In the genomic region with DNA sequence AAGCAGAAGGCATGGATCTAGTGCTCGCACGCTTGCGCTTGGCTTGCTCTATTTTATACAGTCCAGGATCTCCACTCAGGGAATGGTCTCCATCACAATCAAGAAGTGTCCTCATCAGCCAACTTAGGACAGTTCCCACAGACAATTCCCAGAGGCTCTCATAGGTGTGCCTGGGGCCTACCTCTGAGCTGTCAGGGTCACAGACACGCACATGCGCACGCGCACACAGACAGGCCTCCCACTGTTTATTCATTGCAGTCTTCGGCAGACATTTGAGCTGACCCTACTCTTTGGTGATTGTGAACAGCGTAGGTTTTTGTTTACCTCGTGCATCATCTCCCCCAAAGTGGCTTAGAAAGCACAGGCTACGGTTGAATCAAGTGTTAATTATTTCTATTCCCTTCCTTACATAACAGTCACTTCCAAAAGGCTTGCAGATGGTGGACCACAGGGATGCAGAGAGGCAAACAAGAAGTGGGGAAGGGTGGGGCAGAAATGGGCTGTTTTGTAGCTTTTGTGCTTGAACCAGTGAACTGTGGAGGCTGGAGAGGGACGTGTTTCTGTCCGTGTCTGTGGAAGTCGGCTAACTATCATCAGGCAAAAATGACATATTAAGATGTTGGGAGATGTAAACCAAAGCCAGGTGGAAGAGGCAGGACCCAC, we compare ENCODE assay signal across 9 mouse cellular contexts. TPM values are rescaled to one million over a fixed set of nuclear protein-coding genes. Genes with fewer than 3 reads are reported as not detected.
A peak's percentile ranks its signal among the peaks of the same experiment; 100 is the strongest.
DNase-seq lines count a peak whose midpoint lies in the region; ATAC-seq lines count a peak whose summit lies in the region.
"Had no signal": no experiment of that assay in that cellular context is flagged by ENCODE, and none has a peak within 500 bp of the region (broad histone marks: within the 10 kb centered on the region; RNA-seq: fewer than 3 reads in every experiment).

No protein-coding gene starts in this region.

- DNase-seq in neural tube, embryonic 11.5 days (ENCODE audit: low spot score), result no peak
- DNase-seq in neural tube, embryonic 10.5 days (ENCODE audit: extremely low spot score, low spot score), result no peak
- peak; percentile 13 for DNase-seq in embryonic facial prominence, embryonic 10.5 days (ENCODE audit: low spot score)
- no peak for DNase-seq in left cerebral cortex, postnatal 4 days
- no peak for DNase-seq in kidney, adult 11 months

- H3K27ac ChIP-seq in neural tube, embryonic 11.5 days (ENCODE audit: low read depth, low read length), result no peak overlapping the region
- H3K27ac ChIP-seq in embryonic facial prominence, embryonic 10.5 days (replicated peaks), result peak overlapping the region; percentile 40; the same call in 1 of the 2 replicates
- no peak overlapping the region for H3K27ac ChIP-seq in hindbrain, embryonic 16.5 days (ENCODE audit: low read depth, low read length)
- no peak overlapping the region for H3K27ac ChIP-seq in stomach, embryonic 16.5 days (ENCODE audit: low read length)
- H3K27ac ChIP-seq: macrophage had no signal

- no peak overlapping the region for H3K4me3 ChIP-seq in neural tube, embryonic 11.5 days (ENCODE audit: low read depth, low read length)
- peak overlapping the region; percentile 31; the same call in 1 of the 2 replicates for H3K4me3 ChIP-seq in embryonic facial prominence, embryonic 10.5 days
- H3K4me3 ChIP-seq in hindbrain, embryonic 16.5 days (ENCODE audit: low read length), result no peak overlapping the region
- H3K4me3 ChIP-seq in stomach, embryonic 16.5 days (replicated peaks; ENCODE audit: low read length), result no peak overlapping the region
- H3K4me3 ChIP-seq: erythroblast, embryonic 14.5 days had no signal

- H3K4me2 ChIP-seq in neural tube, embryonic 11.5 days (ENCODE audit: low read depth), result peak overlapping the region; percentile 1; the same call in 1 of the 2 replicates
- peak overlapping the region; percentile 44 for H3K4me2 ChIP-seq in hindbrain, embryonic 16.5 days (ENCODE audit: low read length)
- peak overlapping the region; percentile 41; the same call in 1 of the 2 replicates for H3K4me2 ChIP-seq in stomach, embryonic 16.5 days (ENCODE audit: low read depth, low read length)

- no peaks in the 10 kb centered on the region for H3K36me3 ChIP-seq in neural tube, embryonic 11.5 days (ENCODE audit: control insufficient read depth, insufficient read depth, low read length)
- no peaks in the 10 kb centered on the region for H3K36me3 ChIP-seq in embryonic facial prominence, embryonic 10.5 days (replicated peaks)
- H3K36me3 ChIP-seq in hindbrain, embryonic 16.5 days (ENCODE audit: control insufficient read depth, insufficient read depth, low read length), result no peaks in the 10 kb centered on the region
- no peaks in the 10 kb centered on the region for H3K36me3 ChIP-seq in stomach, embryonic 16.5 days (ENCODE audit: control insufficient read depth, insufficient read depth, low read length)

- H3K4me1 ChIP-seq in neural tube, embryonic 11.5 days (ENCODE audit: control insufficient read depth, insufficient read depth, low read length), result no peaks in the 10 kb centered on the region
- peaks cover 17% of the 10 kb centered on the region for H3K4me1 ChIP-seq in embryonic facial prominence, embryonic 10.5 days
- peaks cover 3% of the 10 kb centered on the region; the same call in 1 of the 2 replicates for H3K4me1 ChIP-seq in hindbrain, embryonic 16.5 days (ENCODE audit: control insufficient read depth, insufficient read depth, low read depth, low read length)
- H3K4me1 ChIP-seq in stomach, embryonic 16.5 days (ENCODE audit: control insufficient read depth, insufficient read depth, low read length), result no peaks in the 10 kb centered on the region

- H3K27me3 ChIP-seq in neural tube, embryonic 11.5 days (ENCODE audit: control insufficient read depth, insufficient read depth, low read length), result no peaks in the 10 kb centered on the region
- no peaks in the 10 kb centered on the region for H3K27me3 ChIP-seq in embryonic facial prominence, embryonic 10.5 days (replicated peaks; ENCODE audit: low read depth, poor library complexity, severe bottlenecking)
- no peaks in the 10 kb centered on the region for H3K27me3 ChIP-seq in hindbrain, embryonic 16.5 days (replicated peaks; ENCODE audit: control insufficient read depth, insufficient read depth, low read length)
- no peaks in the 10 kb centered on the region for H3K27me3 ChIP-seq in stomach, embryonic 16.5 days (ENCODE audit: control insufficient read depth, insufficient read depth, low read length)

- intact Hi-C loops in left cerebral cortex, postnatal 4 days (cut with DNase I), result loop anchor here (10.0 kb wide), 2 partner anchors 92 to 132 kb away; no protein-coding TSS in a partner anchor

- no peaks in the 10 kb centered on the region for H3K9me3 ChIP-seq in neural tube, embryonic 11.5 days (ENCODE audit: control insufficient read depth, low read length)
- peaks cover 8% of the 10 kb centered on the region; the same call in 1 of the 2 replicates for H3K9me3 ChIP-seq in embryonic facial prominence, embryonic 10.5 days
- H3K9me3 ChIP-seq in hindbrain, embryonic 16.5 days (ENCODE audit: control insufficient read depth, low read length), result peaks cover 9% of the 10 kb centered on the region
- no peaks in the 10 kb centered on the region; the same call in 1 of the 2 replicates for H3K9me3 ChIP-seq in stomach, embryonic 16.5 days (replicated peaks; ENCODE audit: control insufficient read depth, low read length)

- H3K9ac ChIP-seq in neural tube, embryonic 11.5 days (ENCODE audit: low read length), result no peak overlapping the region
- H3K9ac ChIP-seq in hindbrain, embryonic 16.5 days (ENCODE audit: low read depth, low read length), result no peak overlapping the region
- no peak overlapping the region for H3K9ac ChIP-seq in stomach, embryonic 16.5 days (ENCODE audit: low read length)

- ATAC-seq in neural tube, embryonic 11.5 days (ENCODE audit: insufficient read depth, low FRiP score, low TSS enrichment), result 0 out of 2 replicates have a peak, but pooled peaks have one; percentile 6
- 0 out of 2 replicates have a peak, but pooled peaks have one; percentile 19 for ATAC-seq in hindbrain, embryonic 16.5 days
- no peak for ATAC-seq in stomach, embryonic 16.5 days (ENCODE audit: insufficient read depth, low FRiP score)

- 68% methylated on average over 14 of the region's 14 CpGs for WGBS in neural tube, embryonic 11.5 days
- 66% methylated on average over 14 of the region's 14 CpGs for WGBS in embryonic facial prominence, embryonic 10.5 days
- WGBS in hindbrain, embryonic 16.5 days, result 51% methylated on average over 14 of the region's 14 CpGs
- 56% methylated on average over 14 of the region's 14 CpGs for WGBS in stomach, embryonic 16.5 days

RNA-seq across cellular contexts. Expression of a gene that starts 53.5 kb away (rescaled TPM):
- 17.7 and 18.8 TPM in 2 replicates for polyA plus RNA-seq in neural tube, embryonic 11.5 days (2014; fragmentation: Nextera tagmentation; extraction: Ambion mirVana)
- polyA plus RNA-seq in embryonic facial prominence, embryonic 10.5 days (2016; fragmentation: Nextera tagmentation; extraction: Ambion mirVana), result 19.3 and 21.8 TPM in 2 replicates
- polyA plus RNA-seq in hindbrain, embryonic 16.5 days (2015; fragmentation: Nextera tagmentation; extraction: Ambion mirVana), result 13.7 and 16.9 TPM in 2 replicates
- 10.6 and 14.2 TPM in 2 replicates for polyA plus RNA-seq in stomach, embryonic 16.5 days (2015; fragmentation: Nextera tagmentation; extraction: Ambion mirVana)
- total RNA-seq in left cerebral cortex, postnatal 4 days (2021), result 10 to 100 TPM; 81.4 to 88.6 TPM
